Mouse (Mus musculus) neural tube, embryonic 11.5 days (tissue): ENCODE results near the gene Cnpy2. TPM values are rescaled to one million over a fixed set of nuclear protein-coding genes. Genes with fewer than 3 reads are reported as not detected.

Experiments used
- ATAC-seq: fragments of 200-750 bp; cut with Nextera tagmentation; 2 replicates; pipeline ENCODE4 v1.8.0; 2017; ENCODE audit warnings: moderate number of reproducible peaks, mild to moderate bottlenecking, moderate TSS enrichment, moderate library complexity; ENCODE audit not compliant: insufficient read depth, low FRiP score, low TSS enrichment
- DNase-seq: peaks from one replicate; pipeline ENCODE4 v3.0.0-alpha.2; 2015; ENCODE audit warnings: low spot score
- H3K27ac ChIP-seq: fragments of 300-500 bp; sonication (generic); 2 replicates; pipeline ENCODE4 v1.5.1; 2014; ENCODE audit warnings: low read depth, mild to moderate bottlenecking, low read length
- H3K27me3 ChIP-seq: fragments of 300-500 bp; sonication (generic); 2 replicates; pipeline ENCODE4 v1.6.1; 2014; ENCODE audit warnings: mild to moderate bottlenecking, low read length, mixed read lengths; ENCODE audit not compliant: control insufficient read depth, insufficient read depth
- H3K36me3 ChIP-seq: fragments of 300-500 bp; sonication (generic); 2 replicates; pipeline ENCODE4 v1.6.1; 2014; ENCODE audit warnings: mild to moderate bottlenecking, low read length, moderate library complexity, mixed read lengths; ENCODE audit not compliant: control insufficient read depth, insufficient read depth
- H3K4me1 ChIP-seq: fragments of 300-500 bp; sonication (generic); 2 replicates; pipeline ENCODE4 v1.6.1; 2014; ENCODE audit warnings: low read length, mixed read lengths; ENCODE audit not compliant: control insufficient read depth, insufficient read depth
- H3K4me2 ChIP-seq: fragments of 300-500 bp; sonication (generic); 2 replicates; pipeline ENCODE4 v1.6.1; 2014; ENCODE audit warnings: low read depth, mild to moderate bottlenecking, moderate library complexity
- H3K4me3 ChIP-seq: fragments of 300-500 bp; sonication (generic); 2 replicates; pipeline ENCODE4 v1.5.1; 2014; ENCODE audit warnings: low read depth, low read length
- H3K9ac ChIP-seq: fragments of 300-500 bp; sonication (generic); 2 replicates; pipeline ENCODE4 v1.6.1; 2014; ENCODE audit warnings: mild to moderate bottlenecking, low read length
- H3K9me3 ChIP-seq: fragments of 300-500 bp; sonication (generic); 2 replicates; pipeline ENCODE4 v1.6.1; 2016; ENCODE audit warnings: low read length; ENCODE audit not compliant: control insufficient read depth
- WGBS: fragments of 180-500 bp; shearing (Covaris S2); extraction: QIAGEN DNeasy Blood & Tissue Kit; methylation state at CpG from one replicate; pipeline ENCODE4 v1.1.7; 2014; 5-methylcytosine and 5-hydroxymethylcytosine counted together
- polyA plus RNA-seq: library from polyadenylated mRNA; unstranded; fragments of >200 nt; fragmentation: Nextera tagmentation; extraction: Ambion mirVana; gene quantifications from 2 replicates; pipeline ENCODE4 v1.2.1, GENCODE M21; 2014

Gene Cnpy2
- polyA plus RNA-seq, 1 experiment from 2014 or later: 248 TPM

GRCm38 (mm10) chr10:128343436-128343835 lies 21.2 kb downstream of the Cnpy2 start:
- no peaks in the 10 kb centered on the region for H3K9me3 ChIP-seq
- 90% methylated on average over 1 of the region's 1 CpGs for WGBS
- no peak overlapping the region for H3K27ac ChIP-seq
- ATAC-seq: no peak
- peaks cover 7% of the 10 kb centered on the region for H3K4me1 ChIP-seq
- H3K36me3 ChIP-seq: no peaks in the 10 kb centered on the region
- H3K27me3 ChIP-seq: no peaks in the 10 kb centered on the region
- no peak overlapping the region for H3K4me3 ChIP-seq
- no peak overlapping the region for H3K9ac ChIP-seq
- DNase-seq: no peak
- H3K4me2 ChIP-seq: no peak overlapping the region

- ATAC-seq (no peak), DNase-seq (no peak)
- no peak overlapping the region for H3K27ac ChIP-seq
- H3K9ac ChIP-seq: no peak overlapping the region
- no peaks in the 10 kb centered on the region for H3K9me3 ChIP-seq
- no peaks in the 10 kb centered on the region for H3K27me3 ChIP-seq
- no peak overlapping the region for H3K4me2 ChIP-seq
- no peak overlapping the region for H3K4me3 ChIP-seq
- 77% methylated on average over 7 of the region's 7 CpGs for WGBS
- H3K4me1 ChIP-seq: no peaks in the 10 kb centered on the region
- no peaks in the 10 kb centered on the region for H3K36me3 ChIP-seq
Measured at GRCm38 (mm10) chr10:128344568-128345275, 22.5 kb downstream of the Cnpy2 start.

GRCm38 (mm10) chr10:128347541-128347940 lies 25.3 kb downstream of the Cnpy2 start:
- H3K4me1 ChIP-seq: no peaks in the 10 kb centered on the region
- no peaks in the 10 kb centered on the region for H3K27me3 ChIP-seq
- H3K9ac ChIP-seq: no peak overlapping the region
- 92% methylated on average over 8 of the region's 8 CpGs for WGBS
- H3K36me3 ChIP-seq: peaks cover 12% of the 10 kb centered on the region
- H3K9me3 ChIP-seq: no peaks in the 10 kb centered on the region
- H3K4me3 ChIP-seq: no peak overlapping the region
- H3K27ac ChIP-seq: no peak overlapping the region
- no peak overlapping the region for H3K4me2 ChIP-seq
- no peak for ATAC-seq
- DNase-seq: no peak

GRCm38 (mm10) chr10:128358796-128359195 lies 36.5 kb downstream of the Cnpy2 start:
- H3K27ac ChIP-seq: no peak overlapping the region
- ATAC-seq: no peak
- H3K9ac ChIP-seq: no peak overlapping the region
- no peaks in the 10 kb centered on the region for H3K9me3 ChIP-seq
- H3K36me3 ChIP-seq: peaks cover 29% of the 10 kb centered on the region
- no peak overlapping the region for H3K4me3 ChIP-seq
- no peaks in the 10 kb centered on the region for H3K4me1 ChIP-seq
- WGBS: 64% methylated on average over 2 of the region's 2 CpGs
- peak; percentile 31 for DNase-seq
- no peaks in the 10 kb centered on the region for H3K27me3 ChIP-seq
- H3K4me2 ChIP-seq: no peak overlapping the region

- Histone ChIP-seq H3K36me3 (peaks cover 26% of the 10 kb centered on the region), H3K4me1 (no peaks in the 10 kb centered on the region)
- WGBS: 95% methylated on average over 6 of the region's 6 CpGs
Measured at GRCm38 (mm10) chr10:128359226-128359625, 37.0 kb downstream of the Cnpy2 start.

GRCm38 (mm10) chr10:128361836-128362235 lies 39.6 kb downstream of the Cnpy2 start:
- WGBS: 89% methylated on average over 6 of the region's 6 CpGs
- ATAC-seq: no peak
- Histone ChIP-seq H3K9me3 (no peaks in the 10 kb centered on the region), H3K9ac (no peak overlapping the region), H3K4me3 (no peak overlapping the region), H3K27me3 (no peaks in the 10 kb centered on the region), H3K4me2 (no peak overlapping the region), H3K27ac (no peak overlapping the region), H3K4me1 (no peaks in the 10 kb centered on the region), H3K36me3 (peaks cover 27% of the 10 kb centered on the region)
- DNase-seq: no peak

More at GRCm38 (mm10) chr10:128359226-128359625, 37.0 kb downstream of the Cnpy2 start:
- Histone ChIP-seq H3K9ac (no peak overlapping the region), H3K4me3 (no peak overlapping the region), H3K27ac (no peak overlapping the region), H3K27me3 (no peaks in the 10 kb centered on the region), H3K9me3 (no peaks in the 10 kb centered on the region), H3K4me2 (no peak overlapping the region)
- ATAC-seq: no peak
- no peak for DNase-seq

- H3K4me2 ChIP-seq: no peak overlapping the region
- no peaks in the 10 kb centered on the region for H3K4me1 ChIP-seq
- no peak overlapping the region for H3K4me3 ChIP-seq
- H3K36me3 ChIP-seq: peaks cover 27% of the 10 kb centered on the region
- H3K9me3 ChIP-seq: no peaks in the 10 kb centered on the region
- H3K9ac ChIP-seq: no peak overlapping the region
- DNase-seq: peak; percentile 51
- WGBS: 52% methylated on average over 3 of the region's 3 CpGs
- ATAC-seq: no peak
- no peak overlapping the region for H3K27ac ChIP-seq
- no peaks in the 10 kb centered on the region for H3K27me3 ChIP-seq
Measured at GRCm38 (mm10) chr10:128362568-128362967, 40.3 kb downstream of the Cnpy2 start.

- peak overlapping the region; percentile 88 for H3K27ac ChIP-seq
- H3K27me3 ChIP-seq: no peaks in the 10 kb centered on the region
- peaks cover 5% of the 10 kb centered on the region; the same call in 1 of the 2 replicates for H3K36me3 ChIP-seq
- no peaks in the 10 kb centered on the region for H3K4me1 ChIP-seq
- peak overlapping the region; percentile 67 for H3K4me3 ChIP-seq
- H3K4me2 ChIP-seq: peak overlapping the region; percentile 88
- H3K9ac ChIP-seq: peak overlapping the region; percentile 70
- WGBS: 21% methylated on average over 19 of the region's 19 CpGs
- no peak for ATAC-seq
- no peaks in the 10 kb centered on the region for H3K9me3 ChIP-seq
- no peak for DNase-seq
Measured at GRCm38 (mm10) chr10:128367899-128368401, 45.7 kb downstream of the Cnpy2 start.
